Mouse (Mus musculus) ES-E14 (cell line): ENCODE data around the gene Wdr66. TPM values are rescaled to one million over a fixed set of nuclear protein-coding genes. Genes with fewer than 3 reads are reported as not detected.

Experiments used
- DNase-seq: peaks from one replicate; pipeline ENCODE4 v3.0.0-alpha.2; 2013; ENCODE audit warnings: low read depth, low spot score
- H3K27ac ChIP-seq: 2 replicates; pipeline ENCODE4 v1.5.1; 2012; ENCODE audit warnings: low read depth, mild to moderate bottlenecking, low read length, moderate library complexity, mixed read lengths; ENCODE audit not compliant: poor library complexity, insufficient read depth, severe bottlenecking
- H3K36me3 ChIP-seq: 2 replicates; pipeline ENCODE4 v1.6.1; 2012; ENCODE audit warnings: mild to moderate bottlenecking, low read length, moderate library complexity, mixed read lengths; ENCODE audit not compliant: control insufficient read depth, poor library complexity, insufficient read depth, severe bottlenecking
- H3K4me1 ChIP-seq, 2 experiments: fragments of 150-350 bp in 1 of 2; sonication (generic) in 1 of 2; 2 replicates each; pipeline ENCODE4 v1.6.1; 2012; ENCODE audit warnings: low read length in 2 of 2, mild to moderate bottlenecking in 1 of 2, mixed read lengths in 1 of 2; ENCODE audit not compliant: control insufficient read depth in 2 of 2, insufficient read depth in 2 of 2, poor library complexity in 1 of 2
- H3K4me3 ChIP-seq, 2 experiments: fragments of 150-350 bp in 1 of 2; sonication (generic) in 1 of 2; 2 replicates each; pipeline ENCODE4 v1.5.1; 2012; ENCODE audit warnings: low read length in 2 of 2, low read depth in 1 of 2, mild to moderate bottlenecking in 1 of 2, mixed read lengths in 1 of 2; ENCODE audit not compliant: insufficient read depth in 1 of 2, poor library complexity in 1 of 2, severe bottlenecking in 1 of 2
- H3K9ac ChIP-seq: 2 replicates; pipeline ENCODE4 v1.6.1; 2012; ENCODE audit warnings: low read depth, mild to moderate bottlenecking, low read length, mixed read lengths; ENCODE audit not compliant: poor library complexity, insufficient read depth, severe bottlenecking
- H3K9me3 ChIP-seq: fragments of 150-350 bp; sonication (generic); 2 replicates; pipeline ENCODE4 v1.6.1; 2012; ENCODE audit warnings: low read depth, mild to moderate bottlenecking, low read length; ENCODE audit not compliant: control insufficient read depth, insufficient read depth
- CHD2 ChIP-seq: IDR thresholded peaks from 2 replicates; pipeline ENCODE4 v1.6.1; 2014; ENCODE audit warnings: mild to moderate bottlenecking, low read depth, low read length, inconsistent platforms
- HCFC1 ChIP-seq: IDR thresholded peaks from 2 replicates; pipeline ENCODE4 v1.6.1; 2012; ENCODE audit warnings: low read length, inconsistent platforms, borderline replicate concordance; ENCODE audit not compliant: insufficient read depth
- MAFK ChIP-seq: IDR thresholded peaks from 2 replicates; pipeline ENCODE4 v1.6.1; 2014; ENCODE audit warnings: mild to moderate bottlenecking, low read depth, low read length, inconsistent platforms; ENCODE audit not compliant: insufficient read depth
- ZC3H11A ChIP-seq: IDR thresholded peaks from 2 replicates; pipeline ENCODE4 v1.6.1; 2012; ENCODE audit warnings: low read depth, mild to moderate bottlenecking, inconsistent platforms, low read length, borderline replicate concordance
- ZNF384 ChIP-seq: IDR thresholded peaks from 2 replicates; pipeline ENCODE4 v1.6.1; 2012; ENCODE audit warnings: low read depth, low read length, inconsistent platforms
- in situ Hi-C, 2 experiments: fragments of 600-800 bp; cut with MboI; formaldehyde crosslinking; loops; one replicate each; pipeline ENCODE4 v1.15.1; 2025; ENCODE audit warnings: low sequenced_read_pairs in 2 of 2, inconsistent platforms in 1 of 2; ENCODE audit not compliant: unreplicated experiment in 2 of 2
- total RNA-seq: library from RNA; depleted of rRNA; stranded (reverse); fragments of 300-350 nt; gene quantifications from 2 replicates; pipeline ENCODE4 v1.2.3, GENCODE M21; 2012

Gene Wdr66
- total RNA-seq, 1 experiment, result 0.36 TPM

- in situ Hi-C loops, result no loop called here
- H3K9ac ChIP-seq, result no peak overlapping the region
- H3K4me3 ChIP-seq, result no peak overlapping the region
- TF ChIP-seq MAFK (no peak), ZC3H11A (no peak), HCFC1 (no peak), ZNF384 (no peak), CHD2 (no peak)
- no peak for DNase-seq
- H3K9me3 ChIP-seq, result no peaks in the 10 kb centered on the region
- H3K27ac ChIP-seq, result no peak overlapping the region
- no peaks in the 10 kb centered on the region for H3K36me3 ChIP-seq
- peaks cover 0 to 2% of the 10 kb centered on the region in 2 experiments; a peak in 1 of 4 replicates for H3K4me1 ChIP-seq
Measured at GRCm38 (mm10) chr5:123320136-123320535, 68.2 kb downstream of the Wdr66 start.

GRCm38 (mm10) chr5:123324242-123324641 lies 72.3 kb downstream of the Wdr66 start:
- TF ChIP-seq ZC3H11A, result no peak
- Histone ChIP-seq H3K4me3 (peak overlapping the region in 1 of 2 experiments; percentile 6; a peak in 1 of 4 replicates), H3K36me3 (no peaks in the 10 kb centered on the region), H3K9me3 (no peaks in the 10 kb centered on the region), H3K27ac (no peak overlapping the region), H3K4me1 (peaks cover 0 to 2% of the 10 kb centered on the region in 2 experiments; a peak in 1 of 4 replicates), H3K9ac (no peak overlapping the region)
- DNase-seq, result no peak
- in situ Hi-C loops, result no loop called here

- no peaks in the 10 kb centered on the region for H3K36me3 ChIP-seq
- H3K9me3 ChIP-seq, result no peaks in the 10 kb centered on the region
- no peak overlapping the region for H3K4me3 ChIP-seq
- TF ChIP-seq CHD2 (no peak), ZC3H11A (no peak), ZNF384 (no peak), HCFC1 (no peak), MAFK (no peak)
- peaks cover 0 to 2% of the 10 kb centered on the region in 2 experiments; a peak in 1 of 4 replicates for H3K4me1 ChIP-seq
- no peak overlapping the region for H3K27ac ChIP-seq
- in situ Hi-C loops, result no loop called here
- H3K9ac ChIP-seq, result no peak overlapping the region
- no peak for DNase-seq
Measured at GRCm38 (mm10) chr5:123326006-123326750, 74.3 kb downstream of the Wdr66 start.

GRCm38 (mm10) chr5:123326751-123327148 lies 74.8 kb downstream of the Wdr66 start:
- TF ChIP-seq CHD2 (no peak), HCFC1 (no peak), MAFK (no peak), ZC3H11A (no peak), ZNF384 (no peak)
- H3K27ac ChIP-seq, result no peak overlapping the region
- H3K9ac ChIP-seq, result no peak overlapping the region
- H3K4me1 ChIP-seq, result peaks cover 0 to 2% of the 10 kb centered on the region in 2 experiments; a peak in 1 of 4 replicates
- in situ Hi-C loops, result no loop called here
- no peak overlapping the region for H3K4me3 ChIP-seq
- no peak for DNase-seq
- no peaks in the 10 kb centered on the region for H3K36me3 ChIP-seq
- no peaks in the 10 kb centered on the region for H3K9me3 ChIP-seq

GRCm38 (mm10) chr5:123327686-123328085 lies 75.8 kb downstream of the Wdr66 start:
- in situ Hi-C loops, result no loop called here
- Histone ChIP-seq H3K27ac (no peak overlapping the region), H3K9ac (no peak overlapping the region), H3K9me3 (no peaks in the 10 kb centered on the region), H3K36me3 (no peaks in the 10 kb centered on the region), H3K4me1 (peaks cover 0 to 2% of the 10 kb centered on the region in 2 experiments; a peak in 1 of 4 replicates), H3K4me3 (no peak overlapping the region)
- no peak for TF ChIP-seq ZNF384
- TF ChIP-seq MAFK, result no peak
- no peak for TF ChIP-seq CHD2
- no peak for TF ChIP-seq ZC3H11A
- no peak for TF ChIP-seq HCFC1
- no peak for DNase-seq
